Mouse (Mus musculus) limb, embryonic 13.5 days (tissue): ENCODE measurements around the gene Cd96. TPM values are rescaled to one million over a fixed set of nuclear protein-coding genes. Genes with fewer than 3 reads are reported as not detected.

Experiments
- ATAC-seq: fragments of 200-750 bp; cut with Nextera tagmentation; 2 replicates; pipeline ENCODE4 v1.8.0; 2017; ENCODE audit warnings: low read depth, moderate number of reproducible peaks, moderate TSS enrichment; ENCODE audit not compliant: low FRiP score
- H3K27ac ChIP-seq: fragments of 300-500 bp; sonication (generic); 2 replicates; pipeline ENCODE4 v1.5.1; 2015; ENCODE audit warnings: inconsistent platforms, mild to moderate bottlenecking, moderate library complexity
- H3K27me3 ChIP-seq: fragments of 300-500 bp; sonication (generic); 2 replicates; pipeline ENCODE4 v1.6.1; 2015; ENCODE audit warnings: mild to moderate bottlenecking, inconsistent platforms
- H3K36me3 ChIP-seq: fragments of 300-500 bp; sonication (generic); 2 replicates; pipeline ENCODE4 v1.6.1; 2015; ENCODE audit warnings: inconsistent platforms, mild to moderate bottlenecking, moderate library complexity
- H3K4me1 ChIP-seq: fragments of 300-500 bp; sonication (generic); 2 replicates; pipeline ENCODE4 v1.6.1; 2015; ENCODE audit warnings: inconsistent platforms
- H3K4me2 ChIP-seq: fragments of 300-500 bp; sonication (generic); replicated peaks from 2 replicates; pipeline ENCODE4 v1.6.1; 2015; ENCODE audit warnings: inconsistent platforms, mild to moderate bottlenecking, moderate library complexity
- H3K4me3 ChIP-seq: fragments of 300-500 bp; sonication (generic); 2 replicates; pipeline ENCODE4 v1.5.1; 2015; ENCODE audit warnings: moderate library complexity, mild to moderate bottlenecking, inconsistent platforms
- H3K9ac ChIP-seq: fragments of 300-500 bp; sonication (generic); 2 replicates; pipeline ENCODE4 v1.6.1; 2015; ENCODE audit warnings: mild to moderate bottlenecking, inconsistent platforms
- H3K9me3 ChIP-seq: fragments of 300-500 bp; sonication (generic); 2 replicates; pipeline ENCODE4 v1.6.1; 2016; ENCODE audit warnings: inconsistent platforms
- WGBS: fragments of 180-500 bp; shearing (Covaris S2); methylation state at CpG from one replicate; pipeline ENCODE4 v1.1.7; 2015; 5-methylcytosine and 5-hydroxymethylcytosine counted together
- polyA plus RNA-seq: library from polyadenylated mRNA; unstranded; fragments of >200 nt; fragmentation: Nextera tagmentation; extraction: Ambion mirVana; gene quantifications from 2 replicates; pipeline ENCODE4 v1.2.1, GENCODE M21; 2015

The Cd96 gene
- polyA plus RNA-seq, 1 experiment from 2014 or later = 0.92 TPM

- no peak overlapping the region for H3K4me3 ChIP-seq
- no peaks in the 10 kb centered on the region for H3K36me3 ChIP-seq
- H3K27me3 ChIP-seq = peaks cover 14% of the 10 kb centered on the region
- H3K4me2 ChIP-seq = no peak overlapping the region
- 67% methylated on average over 10 of the region's 10 CpGs for WGBS
- peaks cover 17% of the 10 kb centered on the region for H3K4me1 ChIP-seq
- no peak for ATAC-seq
- no peak overlapping the region for H3K27ac ChIP-seq
- H3K9me3 ChIP-seq = no peaks in the 10 kb centered on the region
- no peak overlapping the region for H3K9ac ChIP-seq
Measured at GRCm38 (mm10) chr16:46006261-46006660, 113.8 kb downstream of the Cd96 start.

- no peak for ATAC-seq
- Histone ChIP-seq H3K9ac (no peak overlapping the region), H3K27ac (no peak overlapping the region), H3K4me1 (0 out of 2 replicates have a peak, but pooled peaks cover 7% of the 10 kb centered on the region), H3K9me3 (no peaks in the 10 kb centered on the region), H3K27me3 (no peaks in the 10 kb centered on the region), H3K36me3 (no peaks in the 10 kb centered on the region), H3K4me3 (no peak overlapping the region), H3K4me2 (no peak overlapping the region)
- 78% methylated on average over 10 of the region's 10 CpGs for WGBS
Measured at GRCm38 (mm10) chr16:46001550-46002166, 118.4 kb downstream of the Cd96 start.

GRCm38 (mm10) chr16:46000976-46001375, 119.1 kb downstream of the Cd96 start:
- Histone ChIP-seq H3K4me2 (no peak overlapping the region), H3K4me1 (0 out of 2 replicates have a peak, but pooled peaks cover 7% of the 10 kb centered on the region), H3K36me3 (no peaks in the 10 kb centered on the region), H3K27ac (no peak overlapping the region), H3K9ac (no peak overlapping the region), H3K9me3 (no peaks in the 10 kb centered on the region), H3K27me3 (no peaks in the 10 kb centered on the region), H3K4me3 (no peak overlapping the region)
- ATAC-seq = no peak
- 59% methylated on average over 3 of the region's 3 CpGs for WGBS

- ATAC-seq = no peak
- H3K9ac ChIP-seq = no peak overlapping the region
- H3K36me3 ChIP-seq = no peaks in the 10 kb centered on the region
- H3K4me2 ChIP-seq = no peak overlapping the region
- 0 out of 2 replicates have a peak, but pooled peaks cover 7% of the 10 kb centered on the region for H3K4me1 ChIP-seq
- WGBS = 69% methylated on average over 10 of the region's 10 CpGs
- no peaks in the 10 kb centered on the region for H3K9me3 ChIP-seq
- no peak overlapping the region for H3K4me3 ChIP-seq
- H3K27me3 ChIP-seq = no peaks in the 10 kb centered on the region
- no peak overlapping the region for H3K27ac ChIP-seq
Measured at GRCm38 (mm10) chr16:45999374-46000191, 120.5 kb downstream of the Cd96 start.

GRCm38 (mm10) chr16:45998231-45998630, 121.8 kb downstream of the Cd96 start:
- H3K4me1 ChIP-seq = 0 out of 2 replicates have a peak, but pooled peaks cover 7% of the 10 kb centered on the region
- H3K27me3 ChIP-seq = no peaks in the 10 kb centered on the region
- no peaks in the 10 kb centered on the region for H3K9me3 ChIP-seq
- H3K36me3 ChIP-seq = no peaks in the 10 kb centered on the region
- H3K9ac ChIP-seq = no peak overlapping the region
- no peak for ATAC-seq
- WGBS = 80% methylated on average over 7 of the region's 7 CpGs
- H3K4me2 ChIP-seq = no peak overlapping the region
- no peak overlapping the region for H3K27ac ChIP-seq
- no peak overlapping the region for H3K4me3 ChIP-seq

GRCm38 (mm10) chr16:45990901-45991676, 129.0 kb downstream of the Cd96 start:
- Histone ChIP-seq H3K4me3 (no peak overlapping the region), H3K9me3 (no peaks in the 10 kb centered on the region), H3K4me1 (peaks cover 3% of the 10 kb centered on the region; the same call in 1 of the 2 replicates), H3K27me3 (no peaks in the 10 kb centered on the region), H3K36me3 (no peaks in the 10 kb centered on the region), H3K9ac (no peak overlapping the region), H3K4me2 (no peak overlapping the region), H3K27ac (no peak overlapping the region)
- WGBS = 45% methylated on average over 10 of the region's 10 CpGs
- ATAC-seq = no peak

- Histone ChIP-seq H3K4me1 (peaks cover 14% of the 10 kb centered on the region), H3K36me3 (no peaks in the 10 kb centered on the region), H3K9me3 (no peaks in the 10 kb centered on the region), H3K4me3 (no peak overlapping the region), H3K9ac (no peak overlapping the region), H3K27ac (no peak overlapping the region), H3K27me3 (no peaks in the 10 kb centered on the region), H3K4me2 (no peak overlapping the region)
- 84% methylated on average over 1 of the region's 1 CpGs for WGBS
- no peak for ATAC-seq
Measured at GRCm38 (mm10) chr16:45986236-45986635, 133.8 kb downstream of the Cd96 start.

Other genes with a start within 250 kb of the Cd96 start
- 76.8 and 77.8 TPM in 2 replicates for gene Phldb2, start 166.7 kb downstream of the Cd96 start, polyA plus RNA-seq
- gene Plcxd2, start 110.0 kb downstream of the Cd96 start, polyA plus RNA-seq = 2.3 and 2.7 TPM in 2 replicates
- gene Gm4737, start 34.8 kb upstream of the Cd96 start, polyA plus RNA-seq = 3.1 and 4.4 TPM in 2 replicates